Mouse (Mus musculus): ENCODE measurements around the gene Gm9008.
"Not testable (repeated sequence)": the region's sequence is repeated elsewhere in the genome, so short reads cannot be mapped to it uniquely, and the experiment has no call there.

Gm9008 gene

DNA sequence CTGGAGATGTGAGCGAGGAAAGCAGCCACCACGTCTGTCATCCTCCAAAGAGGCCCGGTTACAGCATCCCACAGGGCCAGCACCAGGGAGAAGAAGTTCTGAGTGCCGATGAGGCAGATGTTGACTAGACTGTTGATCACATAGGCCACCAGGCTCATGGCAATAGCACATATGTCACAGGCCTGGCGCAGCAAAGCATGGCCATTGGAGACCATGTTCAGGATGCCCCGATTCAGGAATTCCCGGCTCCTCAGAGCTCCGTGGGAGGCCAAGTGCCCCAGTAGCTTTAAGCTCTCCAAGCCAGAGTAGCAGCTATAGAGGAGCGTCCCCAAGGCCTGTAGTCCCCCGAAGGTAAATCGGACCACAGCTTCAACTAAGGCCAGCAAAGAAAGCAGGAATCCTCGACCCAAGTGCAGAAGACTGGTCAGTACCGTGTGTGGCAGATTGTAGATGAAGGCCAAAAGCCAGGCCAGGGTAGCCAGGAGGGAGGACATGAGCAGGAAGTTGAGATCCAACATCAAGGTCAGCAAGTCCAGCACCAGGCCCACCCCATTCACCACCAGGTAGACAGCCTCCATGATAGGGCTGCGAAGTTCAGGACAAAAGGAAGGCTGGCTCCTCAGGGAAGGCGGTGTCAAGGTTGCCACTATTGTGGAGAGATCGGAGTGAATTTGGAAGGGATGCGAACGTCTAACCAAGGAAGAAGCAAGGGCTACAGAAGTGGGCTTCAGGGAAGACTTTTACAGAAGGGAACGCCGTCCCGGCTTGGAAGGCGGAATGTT is at the start of gene Gm9008:
Gene Gm9008, minus strand, starts transcription at position 731 of the 782 bp plus-strand sequence.
- DNase-seq (ENCODE audit: extremely low spot score, low spot score): not testable (repeated sequence)

DNA sequence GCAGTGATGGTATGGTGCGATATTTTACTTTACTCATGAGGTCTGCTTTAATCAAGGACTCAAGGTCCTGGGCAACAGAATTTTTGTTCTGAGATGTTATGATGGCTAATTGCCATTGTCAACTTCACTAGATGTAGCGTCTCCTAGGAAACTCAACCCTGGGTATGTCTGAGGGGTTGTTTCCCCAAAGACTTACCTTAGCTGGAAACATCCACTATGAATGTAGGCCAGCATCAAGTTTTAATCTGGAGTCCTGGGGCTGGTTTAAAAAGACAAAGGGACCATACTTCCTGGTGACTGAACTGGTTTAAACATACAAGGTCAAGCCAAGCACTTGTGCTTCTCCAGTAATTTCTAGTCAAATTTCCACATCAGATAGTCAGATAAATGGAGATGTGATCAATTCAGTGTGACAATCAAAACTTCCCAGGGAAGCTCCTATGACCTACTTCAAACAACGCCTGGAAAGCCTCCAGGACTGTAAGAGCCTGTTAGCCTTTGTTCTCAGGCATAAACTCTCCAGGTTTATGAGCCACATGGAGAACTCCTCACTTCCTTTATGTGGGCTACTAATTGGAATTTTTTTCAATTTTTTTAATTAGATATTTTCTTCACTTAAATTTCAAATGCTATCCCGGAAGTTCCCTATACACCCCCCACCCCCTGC is 24.5 kb upstream of the Gm9008 start:
- no peak for DNase-seq (ENCODE audit: extremely low spot score, low spot score)

DNA sequence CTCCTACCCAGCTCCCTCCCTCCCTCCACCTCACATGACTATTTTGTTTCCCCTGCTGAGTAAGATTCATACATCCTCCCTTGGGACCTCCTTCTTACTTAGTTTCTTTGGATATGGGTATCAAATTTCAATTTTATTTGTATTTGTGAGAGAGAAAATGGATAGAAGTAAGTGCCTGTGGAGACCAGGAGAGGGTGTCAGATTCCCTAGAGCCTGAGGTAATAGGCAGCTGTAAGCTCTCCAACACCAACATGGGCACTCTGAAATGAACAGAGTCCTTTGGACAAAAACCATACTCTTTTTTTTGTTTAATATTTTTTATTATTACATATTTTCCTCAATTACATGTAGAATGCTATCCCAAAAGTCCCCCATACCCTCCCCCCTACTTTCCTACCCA is 12.6 kb upstream of the Gm9008 start:
- DNase-seq (ENCODE audit: extremely low spot score, low spot score): no peak

DNA sequence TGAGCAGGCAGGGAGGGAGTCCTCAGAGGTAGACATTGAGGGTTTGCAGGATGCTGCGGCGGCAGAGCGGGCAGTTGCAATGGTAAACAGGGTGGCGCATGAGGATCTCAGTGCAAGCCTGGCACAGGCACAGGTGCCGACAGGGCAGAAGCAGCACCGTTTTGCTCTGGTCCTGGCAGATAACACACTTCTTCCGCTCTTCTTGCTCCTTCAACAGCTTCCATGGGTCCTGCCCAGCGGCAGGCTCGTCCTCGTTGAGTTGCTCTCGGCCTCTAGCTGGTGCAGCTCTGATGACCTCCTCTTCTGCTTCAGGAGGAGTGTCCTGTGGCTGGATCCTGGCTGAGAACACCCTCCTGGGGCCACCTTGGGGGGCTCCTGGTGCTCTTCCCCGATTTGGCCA is 1.2 kb downstream of the Gm9008 start:
- not testable (repeated sequence) for DNase-seq (ENCODE audit: extremely low spot score, low spot score)

DNA sequence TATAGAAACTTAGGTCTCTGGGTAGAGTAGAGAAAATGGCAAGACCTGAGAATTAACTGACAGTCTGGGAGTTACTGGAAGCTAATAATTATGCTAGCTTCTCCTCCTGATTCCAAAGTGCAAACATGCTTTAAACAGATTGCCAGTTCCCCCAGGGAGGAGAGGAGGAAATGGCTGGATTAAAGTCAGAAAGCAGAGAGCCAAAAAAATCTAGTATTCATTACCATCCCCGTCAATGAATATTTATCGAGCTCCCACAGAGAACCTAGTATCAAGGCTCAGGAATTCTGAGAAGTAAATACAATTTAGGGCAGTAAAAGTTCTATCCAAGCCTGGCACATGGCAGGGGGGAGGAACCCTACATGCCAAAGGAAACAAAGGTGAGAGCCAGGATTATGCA is 29.4 kb downstream of the Gm9008 start:
- DNase-seq (ENCODE audit: extremely low spot score, low spot score): no peak
